Mouse (Mus musculus) kidney, postnatal 36 days (tissue): ENCODE measurements around the gene Dscam.
A peak's percentile ranks its signal among the peaks of the same experiment; 100 is the strongest.

Source experiments
- DNase-seq, 2 experiments: peaks; one replicate each; pipeline ENCODE4 v3.0.0; 2021 to 2022; ENCODE audit warnings: mixed read lengths in 2 of 2

Dscam gene

GRCm38 (mm10) chr16:97170513-97171081 lies at the start of gene Dscam:
Gene Dscam, minus strand, starts transcription at chr16:97170752.
- no peak for DNase-seq

- no peak for DNase-seq
Observed at GRCm38 (mm10) chr16:97219381-97219780, 48.8 kb upstream of the Dscam start.

GRCm38 (mm10) chr16:97209997-97210396 lies 39.4 kb upstream of the Dscam start:
- DNase-seq, result no peak

GRCm38 (mm10) chr16:97208276-97208675 lies 37.7 kb upstream of the Dscam start:
- DNase-seq, result no peak

GRCm38 (mm10) chr16:97204090-97204489 lies 33.5 kb upstream of the Dscam start:
- DNase-seq, result no peak

- no peak for DNase-seq
Observed at GRCm38 (mm10) chr16:97203554-97203953, 33.0 kb upstream of the Dscam start.

- no peak for DNase-seq
Observed at GRCm38 (mm10) chr16:97194630-97195029, 24.1 kb upstream of the Dscam start.

GRCm38 (mm10) chr16:97194179-97194578 lies 23.6 kb upstream of the Dscam start:
- no peak for DNase-seq

GRCm38 (mm10) chr16:97192296-97192695 lies 21.7 kb upstream of the Dscam start:
- no peak for DNase-seq

GRCm38 (mm10) chr16:97190604-97191003 lies 20.1 kb upstream of the Dscam start:
- no peak for DNase-seq

- no peak for DNase-seq
Observed at GRCm38 (mm10) chr16:97171500-97171899, 948 bp upstream of the Dscam start.

- DNase-seq, result no peak
Observed at GRCm38 (mm10) chr16:97169901-97170512, 545 bp downstream of the Dscam start.

GRCm38 (mm10) chr16:97168614-97169013 lies 1.9 kb downstream of the Dscam start:
- DNase-seq, result no peak

- no peak for DNase-seq
Observed at GRCm38 (mm10) chr16:97168030-97168429, 2.5 kb downstream of the Dscam start.

GRCm38 (mm10) chr16:97166166-97166565 lies 4.4 kb downstream of the Dscam start:
- DNase-seq, result no peak

GRCm38 (mm10) chr16:97165444-97166121 lies 5.0 kb downstream of the Dscam start:
- DNase-seq, result peak; percentile 34 to 70

- DNase-seq, result no peak
Observed at GRCm38 (mm10) chr16:97158279-97158678, 12.3 kb downstream of the Dscam start.

GRCm38 (mm10) chr16:97144544-97145194 lies 25.9 kb downstream of the Dscam start:
- no peak for DNase-seq

GRCm38 (mm10) chr16:97141943-97142342 lies 28.6 kb downstream of the Dscam start:
- no peak for DNase-seq

GRCm38 (mm10) chr16:97135003-97135827 lies 35.3 kb downstream of the Dscam start:
- no peak for DNase-seq

- no peak for DNase-seq
Observed at GRCm38 (mm10) chr16:97127296-97127695, 43.3 kb downstream of the Dscam start.

- no peak for DNase-seq
Observed at GRCm38 (mm10) chr16:97110028-97110427, 60.5 kb downstream of the Dscam start.

- no peak for DNase-seq
Observed at GRCm38 (mm10) chr16:97105266-97105665, 65.3 kb downstream of the Dscam start.
